Mouse (Mus musculus) C2C12 (cell line): Measurements from ENCODE around the gene Gm12166. TPM values are rescaled to one million over a fixed set of nuclear protein-coding genes. Genes with fewer than 3 reads are reported as not detected.

Experiments used
- H3K27me3 ChIP-seq: one replicate; pipeline ENCODE4 v1.6.1; 2011; ENCODE audit not compliant: control insufficient read depth, insufficient read depth, insufficient read length
- H3K36me3 ChIP-seq: one replicate; pipeline ENCODE4 v1.6.1; 2011; ENCODE audit not compliant: control insufficient read depth, insufficient read depth
- H3K4me3 ChIP-seq: one replicate; pipeline ENCODE4 v1.5.1; 2011; ENCODE audit warnings: mild to moderate bottlenecking, control low read depth; ENCODE audit not compliant: poor library complexity, insufficient read depth, severe bottlenecking
- H3K79me2 ChIP-seq: one replicate; pipeline ENCODE4 v1.6.1; 2011; ENCODE audit not compliant: control insufficient read depth, insufficient read depth
- H3K79me3 ChIP-seq: one replicate; pipeline ENCODE4 v1.6.1; 2011; ENCODE audit warnings: low read depth, control low read depth
- H3ac ChIP-seq: one replicate; pipeline ENCODE3; 2011; ENCODE audit warnings: low read depth; ENCODE audit not compliant: control insufficient read depth, insufficient read length
- CEBPB ChIP-seq: IDR thresholded peaks from one replicate; pipeline ENCODE4 v1.6.1; 2011; ENCODE audit warnings: low read depth, mild to moderate bottlenecking, control low read depth, moderate library complexity
- CTCF ChIP-seq: IDR thresholded peaks from one replicate; pipeline ENCODE4 v1.5.1; 2011; ENCODE audit not compliant: control insufficient read depth, insufficient read depth, insufficient read length
- FOSL1 ChIP-seq: IDR thresholded peaks from one replicate; pipeline ENCODE4 v1.8.0; 2011; ENCODE audit warnings: mild to moderate bottlenecking, low read length; ENCODE audit not compliant: poor library complexity, insufficient read depth, severe bottlenecking
- MAX ChIP-seq: IDR thresholded peaks from one replicate; pipeline ENCODE4 v1.6.1; 2011; ENCODE audit warnings: mild to moderate bottlenecking, control low read depth
- MYOD1 ChIP-seq: IDR thresholded peaks from one replicate; pipeline ENCODE4 v1.6.1; 2011; ENCODE audit warnings: low read depth; ENCODE audit not compliant: control insufficient read depth, insufficient read length
- MYOG ChIP-seq: IDR thresholded peaks from one replicate; pipeline ENCODE4 v1.6.1; 2011; ENCODE audit not compliant: control insufficient read depth, insufficient read length; ENCODE audit errors: extremely low read depth
- USF1 ChIP-seq: IDR thresholded peaks from one replicate; pipeline ENCODE4 v1.6.1; 2011; ENCODE audit warnings: low read depth, mild to moderate bottlenecking, control low read depth, moderate library complexity
- polyA plus RNA-seq: library from polyadenylated mRNA; unstranded; fragments of >200 nt; fragmentation: generic; extraction: Trizol; gene quantifications from one replicate; pipeline ENCODE4 v1.2.1, GENCODE M21; 2012; ENCODE audit warnings: missing spikeins

Gene Gm12166
- polyA plus RNA-seq, 1 experiment: 4.0 TPM

GRCm38 (mm10) chr11:46065201-46066011 is 13.3 kb upstream of the Gm12166 start:
- no peaks in the 10 kb centered on the region for H3K36me3 ChIP-seq
- peak overlapping the region; percentile 6 for H3ac ChIP-seq
- no peaks in the 10 kb centered on the region for H3K27me3 ChIP-seq
- no peak overlapping the region for H3K4me3 ChIP-seq
- peaks cover 5% of the 10 kb centered on the region for H3K79me3 ChIP-seq
- no peaks in the 10 kb centered on the region for H3K79me2 ChIP-seq
- TF ChIP-seq MYOD1 (peak; percentile 63), USF1 (peak; percentile 55), FOSL1 (no peak), CTCF (no peak), CEBPB (no peak), MAX (no peak), MYOG (no peak)

GRCm38 (mm10) chr11:46064767-46065166 is 12.6 kb upstream of the Gm12166 start:
- Histone ChIP-seq H3K36me3 (no peaks in the 10 kb centered on the region), H3ac (peak overlapping the region; percentile 35)
- TF ChIP-seq USF1 (no peak), MYOG (no peak), MAX (no peak), FOSL1 (no peak), CTCF (no peak), MYOD1 (no peak), CEBPB (no peak)

GRCm38 (mm10) chr11:46062993-46063731 is 11.0 kb upstream of the Gm12166 start:
- no peak for TF ChIP-seq CTCF
- TF ChIP-seq FOSL1: no peak
- TF ChIP-seq MYOD1: no peak
- TF ChIP-seq MAX: peak; percentile 48
- TF ChIP-seq MYOG: no peak
- TF ChIP-seq CEBPB: no peak
- peak; percentile 53 for TF ChIP-seq USF1
- Histone ChIP-seq H3K36me3 (no peaks in the 10 kb centered on the region), H3K4me3 (no peak overlapping the region), H3ac (no peak overlapping the region), H3K79me3 (peaks cover 6% of the 10 kb centered on the region), H3K79me2 (peaks cover 19% of the 10 kb centered on the region), H3K27me3 (no peaks in the 10 kb centered on the region)

More at GRCm38 (mm10) chr11:46064767-46065166, 12.6 kb upstream of the Gm12166 start:
- H3K79me2 ChIP-seq: peaks cover 4% of the 10 kb centered on the region
- H3K27me3 ChIP-seq: no peaks in the 10 kb centered on the region
- no peak overlapping the region for H3K4me3 ChIP-seq
- peaks cover 5% of the 10 kb centered on the region for H3K79me3 ChIP-seq

- TF ChIP-seq CEBPB (no peak), MYOD1 (no peak), CTCF (no peak), MAX (no peak), MYOG (no peak), USF1 (no peak), FOSL1 (no peak)
- Histone ChIP-seq H3K79me2 (peaks cover 22% of the 10 kb centered on the region), H3K27me3 (no peaks in the 10 kb centered on the region), H3ac (no peak overlapping the region), H3K79me3 (peaks cover 6% of the 10 kb centered on the region), H3K4me3 (no peak overlapping the region), H3K36me3 (no peaks in the 10 kb centered on the region)
Measured at GRCm38 (mm10) chr11:46062569-46062968, 10.4 kb upstream of the Gm12166 start.

- no peaks in the 10 kb centered on the region for H3K36me3 ChIP-seq
- H3ac ChIP-seq: no peak overlapping the region
- TF ChIP-seq MAX (no peak), CEBPB (peak; percentile 80)
- H3K27me3 ChIP-seq: no peaks in the 10 kb centered on the region
- no peak overlapping the region for H3K4me3 ChIP-seq
- peaks cover 6% of the 10 kb centered on the region for H3K79me3 ChIP-seq
- H3K79me2 ChIP-seq: peaks cover 28% of the 10 kb centered on the region
Measured at GRCm38 (mm10) chr11:46061776-46062445, 9.8 kb upstream of the Gm12166 start.
